Mouse (Mus musculus): ENCODE measurements around the gene Arl5c. TPM values are rescaled to one million over a fixed set of nuclear protein-coding genes. Genes with fewer than 3 reads are reported as not detected.

Arl5c gene
- polyA plus RNA-seq (2012; rRNA removed): 3.0 and 3.4 TPM in 2 replicates

GRCm38 (mm10) chr11:97995564-97996288, at the start of gene Arl5c:
Arl5c (minus strand) TSS chr11:97996181.

GRCm38 (mm10) chr11:98026570-98027296, 30.8 kb upstream of the Arl5c start, which contains the start of gene Rpl19:
Rpl19 (plus strand) TSS chr11:98026710.

GRCm38 (mm10) chr11:98022555-98023371, 26.8 kb upstream of the Arl5c start, which contains the start of gene Cacnb1:
Cacnb1 (minus strand) TSS chr11:98023034.

GRCm38 (mm10) chr11:97985727-97986677, 10.0 kb downstream of the Arl5c start, which contains the start of gene Plxdc1:
Plxdc1 (minus strand) TSS chr11:97986444.

Other genes with a start within 250 kb of the Arl5c start
- 6.5 and 7.4 TPM in 2 replicates for gene Cwc25, start 229.6 kb downstream of the Arl5c start, polyA plus RNA-seq (2012; rRNA removed)
- gene 1700001P01Rik, start 220.3 kb downstream of the Arl5c start, polyA plus RNA-seq (2012; rRNA removed): 0.71 TPM in 1 of 2 replicates, not detected in the other
- 41.3 and 61.6 TPM in 2 replicates for gene Rpl23, start 213.7 kb downstream of the Arl5c start, polyA plus RNA-seq (2012; rRNA removed)
- gene Lasp1, start 197.2 kb downstream of the Arl5c start, polyA plus RNA-seq (2012; rRNA removed): 108 and 111 TPM in 2 replicates
- 5.7 and 5.9 TPM in 2 replicates for gene B230217C12Rik, start 155.4 kb downstream of the Arl5c start, polyA plus RNA-seq (2012; rRNA removed)
- 0.19 and 0.24 TPM in 2 replicates for gene Fbxo47, start 112.0 kb downstream of the Arl5c start, polyA plus RNA-seq (2012; rRNA removed)
- 10.5 and 11.8 TPM in 2 replicates for gene Plxdc1, start 9.7 kb downstream of the Arl5c start, polyA plus RNA-seq (2012; rRNA removed)
- 28.2 and 29.6 TPM in 2 replicates for gene Cacnb1, start 26.9 kb upstream of the Arl5c start, polyA plus RNA-seq (2012; rRNA removed)
- gene Rpl19, start 30.5 kb upstream of the Arl5c start, polyA plus RNA-seq (2012; rRNA removed): 902 and 1,011 TPM in 2 replicates
- 0.45 and 0.61 TPM in 2 replicates for gene Stac2, start 57.3 kb upstream of the Arl5c start, polyA plus RNA-seq (2012; rRNA removed)
- gene Fbxl20, start 154.2 kb upstream of the Arl5c start, polyA plus RNA-seq (2012; rRNA removed): 24.0 and 30.2 TPM in 2 replicates
- 9.5 and 13.0 TPM in 2 replicates for gene Med1, start 197.1 kb upstream of the Arl5c start, polyA plus RNA-seq (2012; rRNA removed)
- 10.5 and 13.7 TPM in 2 replicates for gene Cdk12, start 206.9 kb upstream of the Arl5c start, polyA plus RNA-seq (2012; rRNA removed)

Measured in ovary, adult 2 months (tissue).